Mouse (Mus musculus) heart, adult 2 months (tissue): Measurements from ENCODE around the gene Wfikkn1.

Experiments used
- CTCF ChIP-seq: fragments of 200-600 bp; IDR thresholded peaks from 2 replicates; pipeline ENCODE4 v1.8.1; 2022; ENCODE audit warnings: antibody characterized with exemption, mild to moderate bottlenecking, moderate library complexity
- EP300 ChIP-seq: fragments of 200-500 bp; IDR thresholded peaks from 2 replicates; pipeline ENCODE4 v1.6.1; 2011; ENCODE audit warnings: low read depth, low read length, control low read depth; ENCODE audit not compliant: insufficient read depth
- POLR2A ChIP-seq: fragments of 200-500 bp; IDR thresholded peaks from 2 replicates; pipeline ENCODE4 v1.6.1; 2011; ENCODE audit warnings: mild to moderate bottlenecking, low read depth, low read length, control low read depth; ENCODE audit not compliant: insufficient read depth

- TF ChIP-seq CTCF (no peak), POLR2A (no peak), EP300 (peak; percentile 90)
Observed at GRCm38 (mm10) chr17:25925348-25925747, 44.7 kb upstream of the Wfikkn1 start.
